Mouse (Mus musculus) embryo, embryonic 9.5 days (tissue): ENCODE measurements around the gene Gzmf.
"Not testable (repeated sequence)": the region's sequence is repeated elsewhere in the genome, so short reads cannot be mapped to it uniquely, and the experiment has no call there.

Experiments
- DNase-seq: peaks from one replicate; pipeline ENCODE4 v3.0.0-alpha.2; 2017; ENCODE audit errors: extremely low spot score

Gene Gzmf

GRCm38 (mm10) chr14:56211317-56211716 lies at the start of gene Gzmf:
Gene Gzmf (minus strand): TSS chr14:56211417.
- no peak for DNase-seq

- no peak for DNase-seq
Observed at GRCm38 (mm10) chr14:56240409-56240808, 29.2 kb upstream of the Gzmf start.

DNA sequence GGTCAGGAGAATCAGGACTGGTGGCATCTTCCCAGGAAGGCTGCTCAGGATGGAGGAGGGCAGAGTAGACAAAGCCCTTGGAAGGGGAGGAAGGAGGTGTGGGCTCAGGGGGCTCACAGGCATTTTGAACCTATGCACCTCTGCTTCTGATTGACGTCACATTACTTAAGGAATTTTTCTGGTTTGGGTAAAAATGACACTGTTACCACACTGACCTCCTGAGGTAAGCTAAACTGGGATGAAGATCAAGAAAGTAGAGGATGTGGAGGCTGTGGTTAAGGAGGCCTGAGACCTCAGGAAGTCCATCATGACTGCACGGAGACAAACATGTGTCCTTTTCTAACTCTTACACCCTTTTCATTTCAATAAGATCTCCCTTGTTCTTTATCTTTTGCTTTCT lies 23.3 kb upstream of the Gzmf start, which contains the start of gene Gzmc:
Gene Gzmc, minus strand, starts transcription at position 101 of the 400 bp plus-strand sequence.
- DNase-seq = no peak

GRCm38 (mm10) chr14:56205613-56206012 lies 5.6 kb downstream of the Gzmf start:
- no peak for DNase-seq

DNA sequence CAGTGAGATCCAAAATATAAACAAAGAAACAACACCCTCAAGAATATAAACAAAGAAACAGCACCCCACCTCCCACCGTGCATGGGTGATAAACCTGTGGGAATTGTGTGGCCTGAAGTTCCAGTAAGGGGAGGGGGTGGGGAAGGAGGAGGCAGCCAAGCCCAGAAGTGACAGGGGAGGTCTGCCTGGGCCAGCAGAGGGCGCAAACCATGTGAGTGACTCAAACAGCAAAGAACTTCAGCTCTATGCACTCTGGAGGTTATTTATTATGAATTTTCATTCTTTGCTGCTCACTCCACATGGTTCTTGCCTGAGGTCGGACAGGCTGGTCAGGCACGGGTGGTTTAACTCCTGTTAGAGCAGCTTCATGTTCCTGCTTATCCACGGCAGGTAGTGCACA lies 6.2 kb downstream of the Gzmf start:
- peak; percentile 48 for DNase-seq

DNA sequence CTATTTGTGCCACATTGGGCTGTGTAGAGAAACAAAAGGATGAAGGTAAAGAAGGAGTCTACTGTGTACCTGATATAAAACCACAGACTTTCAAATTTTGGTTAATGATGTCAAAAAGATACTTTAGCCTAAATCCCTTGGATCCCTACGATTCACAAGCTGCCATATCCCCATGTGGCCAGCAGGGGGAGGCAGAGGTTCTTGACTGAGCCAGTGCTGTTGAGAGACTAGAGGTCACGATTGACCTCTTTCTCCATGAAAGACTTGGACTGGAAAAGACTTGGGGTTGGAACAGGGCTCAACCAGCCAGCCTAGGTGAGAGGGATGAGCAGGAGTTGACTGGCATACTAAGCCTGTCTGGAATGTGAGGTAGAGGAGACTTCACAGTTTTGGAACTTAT lies 7.2 kb downstream of the Gzmf start:
- DNase-seq = peak; percentile 64

- DNase-seq = no peak
Observed at GRCm38 (mm10) chr14:56186946-56187345, 24.3 kb downstream of the Gzmf start.

GRCm38 (mm10) chr14:56186521-56186920 lies 24.7 kb downstream of the Gzmf start:
- DNase-seq = no peak

GRCm38 (mm10) chr14:56177651-56178050 lies 33.6 kb downstream of the Gzmf start:
- DNase-seq = peak; percentile 52

GRCm38 (mm10) chr14:56174499-56174898 lies 36.7 kb downstream of the Gzmf start, which contains the start of gene Gzmn:
Gene Gzmn (minus strand): TSS chr14:56174599.
- DNase-seq = no peak

DNA sequence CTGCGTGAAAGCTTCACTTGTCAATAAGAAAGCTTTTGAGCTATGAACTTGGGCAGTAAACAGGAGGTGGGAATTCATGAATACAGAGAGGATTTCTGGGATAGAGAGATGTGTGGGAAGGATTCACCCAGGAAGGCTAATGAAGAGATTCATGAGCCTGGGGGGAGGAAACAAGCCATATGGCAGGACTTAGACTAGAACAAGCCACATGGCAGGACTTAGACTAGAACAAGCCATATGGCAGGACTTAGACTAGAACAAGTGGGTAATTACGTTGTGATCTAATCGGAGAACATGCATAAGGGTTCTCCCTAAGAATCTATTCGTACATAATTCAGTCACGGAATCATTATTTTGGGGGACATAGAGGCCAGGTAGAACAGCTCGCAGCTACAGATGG lies 37.8 kb downstream of the Gzmf start:
- DNase-seq = no peak

- DNase-seq = no peak
Observed at GRCm38 (mm10) chr14:56172744-56173143, 38.5 kb downstream of the Gzmf start.

DNA sequence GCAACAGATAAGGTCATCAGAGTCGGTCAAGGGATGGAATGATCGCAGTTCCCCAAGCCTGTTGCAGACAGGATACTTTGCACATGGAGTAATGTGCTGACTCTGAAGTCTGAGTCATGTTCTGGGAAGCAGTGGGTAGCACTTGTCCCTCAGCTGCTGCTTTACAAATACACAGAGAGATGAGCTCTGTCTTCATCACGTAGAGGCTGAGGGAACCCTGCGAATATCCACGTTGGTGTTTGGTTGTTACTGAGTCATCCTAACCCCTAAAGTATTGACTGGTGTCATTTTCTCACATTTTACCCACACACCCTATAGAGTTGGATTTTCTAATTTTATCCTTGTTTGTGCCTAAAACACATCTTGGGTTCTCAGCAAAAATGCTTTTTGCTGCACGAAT lies 43.2 kb downstream of the Gzmf start:
- no peak for DNase-seq

DNA sequence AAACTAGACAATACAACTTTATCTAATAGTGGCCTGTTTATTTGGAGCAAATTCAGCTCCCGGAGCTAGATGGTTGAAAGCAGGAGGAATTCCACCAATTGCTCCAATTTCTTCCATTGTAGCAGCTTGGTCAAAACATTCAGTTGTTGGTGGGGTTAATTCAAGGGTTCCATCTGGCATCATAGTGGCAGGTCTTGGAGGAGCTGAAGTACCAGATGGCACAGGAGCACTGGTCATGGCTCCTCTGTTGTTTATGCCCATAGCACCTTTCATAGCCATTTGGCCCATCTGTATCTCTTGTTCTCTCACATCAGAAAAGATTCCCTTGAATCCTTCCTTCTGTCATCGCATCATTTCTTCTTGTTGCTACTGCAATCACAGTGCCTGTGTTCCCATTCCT lies 49.1 kb downstream of the Gzmf start:
- DNase-seq = no peak

DNA sequence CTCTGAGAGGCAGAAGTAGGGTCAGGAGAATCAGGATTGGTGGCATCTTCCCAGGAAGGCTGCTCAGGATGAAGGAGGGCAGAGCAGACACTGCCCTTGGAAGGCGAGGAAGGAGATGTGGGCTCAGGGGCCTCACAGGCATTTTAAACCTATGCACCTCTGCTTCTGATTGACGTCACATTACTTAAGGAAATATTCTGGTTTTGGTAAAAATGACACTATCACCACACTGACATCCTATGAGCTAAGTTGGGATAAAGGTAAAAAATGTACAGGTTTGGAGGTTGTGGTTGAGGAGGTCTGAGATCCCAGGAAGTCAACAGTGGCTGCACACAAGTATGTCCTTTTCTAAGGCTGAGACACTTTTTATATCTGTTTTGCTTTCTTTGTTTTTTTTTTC lies 51.7 kb downstream of the Gzmf start, which contains the start of gene Gzmg:
Gene Gzmg, minus strand, starts transcription at position 101 of the 400 bp plus-strand sequence.
- DNase-seq = not testable (repeated sequence)

DNA sequence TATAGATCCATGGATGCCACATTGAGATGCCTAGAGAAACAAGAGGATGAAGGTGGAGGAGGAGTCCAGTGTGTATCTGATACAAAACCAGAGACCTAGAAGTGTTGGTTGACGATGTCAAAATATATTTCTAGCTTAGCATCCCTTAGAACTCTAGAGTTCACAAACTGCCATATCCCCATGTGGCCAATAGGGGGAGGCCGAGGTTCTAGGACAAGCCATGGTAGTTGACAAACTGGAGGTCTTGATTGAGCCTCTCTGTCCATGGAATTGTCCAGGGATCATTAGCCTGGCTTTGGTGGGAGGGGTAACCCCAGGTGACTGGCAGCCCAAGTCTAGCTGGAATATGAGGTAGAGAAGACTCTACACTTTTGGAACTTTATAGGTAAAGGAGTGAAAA lies 55.9 kb downstream of the Gzmf start:
- no peak for DNase-seq
